Mouse (Mus musculus) lung, adult 18-20 months (tissue): ENCODE measurements at regions not wholly inside any gene's neighbourhood (a gene's known extent, or its start where the extent isn't known, plus 50 kb on each side); places are given as distances from the start of the nearest gene placed in this dataset.

Source experiments
- DNase-seq, 2 experiments: peaks; one replicate each; pipeline ENCODE4 v3.0.0; 2022; ENCODE audit warnings: mixed read lengths in 2 of 2

DNA sequence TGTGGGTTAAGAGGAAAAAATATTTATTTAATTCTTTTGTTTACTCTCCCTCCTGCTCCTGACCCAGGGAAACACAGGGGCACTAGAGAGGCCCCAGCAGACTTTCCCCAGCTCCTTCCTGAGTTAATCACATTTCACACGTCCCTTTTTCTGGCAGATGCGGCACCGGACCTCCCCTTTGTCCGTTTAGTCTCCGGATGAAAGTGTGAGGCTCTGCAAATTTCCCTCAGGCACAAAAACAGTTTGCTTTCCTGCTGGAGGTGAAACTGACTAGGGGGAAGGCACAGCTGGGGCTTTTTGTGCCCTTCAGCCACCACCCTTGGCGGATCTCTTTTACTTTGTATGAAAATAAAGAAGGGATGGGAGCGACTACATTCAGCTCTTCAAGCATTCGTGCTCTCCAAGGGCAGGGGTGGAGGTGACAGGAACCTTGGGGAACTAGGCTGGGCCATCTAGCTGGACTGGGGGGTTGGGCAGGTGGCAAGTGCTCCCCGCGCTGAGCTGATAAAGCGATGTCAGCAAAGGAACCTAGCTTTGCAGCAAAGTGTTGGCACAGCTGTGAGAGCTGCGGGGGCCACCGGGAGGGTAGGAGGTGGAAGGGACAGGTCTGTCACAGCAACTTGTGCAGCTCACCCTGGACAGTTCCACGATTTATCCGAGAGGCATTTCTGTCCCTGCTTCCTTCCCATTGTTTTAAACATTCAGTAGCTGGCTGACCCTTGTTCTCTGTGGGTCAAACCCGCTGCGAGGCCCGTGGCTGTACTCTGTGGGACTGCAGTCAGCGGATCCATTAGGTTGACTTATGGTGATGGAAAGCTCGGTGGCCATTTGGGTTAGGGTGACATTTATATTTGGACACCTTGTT is 329.6 kb downstream of the Ttll7 start:
- DNase-seq, result no peak

- DNase-seq, result no peak
These were observed 330.3 kb downstream of the Ttll7 start for GRCm38 (mm10) chr3:147182366-147182875.

DNA sequence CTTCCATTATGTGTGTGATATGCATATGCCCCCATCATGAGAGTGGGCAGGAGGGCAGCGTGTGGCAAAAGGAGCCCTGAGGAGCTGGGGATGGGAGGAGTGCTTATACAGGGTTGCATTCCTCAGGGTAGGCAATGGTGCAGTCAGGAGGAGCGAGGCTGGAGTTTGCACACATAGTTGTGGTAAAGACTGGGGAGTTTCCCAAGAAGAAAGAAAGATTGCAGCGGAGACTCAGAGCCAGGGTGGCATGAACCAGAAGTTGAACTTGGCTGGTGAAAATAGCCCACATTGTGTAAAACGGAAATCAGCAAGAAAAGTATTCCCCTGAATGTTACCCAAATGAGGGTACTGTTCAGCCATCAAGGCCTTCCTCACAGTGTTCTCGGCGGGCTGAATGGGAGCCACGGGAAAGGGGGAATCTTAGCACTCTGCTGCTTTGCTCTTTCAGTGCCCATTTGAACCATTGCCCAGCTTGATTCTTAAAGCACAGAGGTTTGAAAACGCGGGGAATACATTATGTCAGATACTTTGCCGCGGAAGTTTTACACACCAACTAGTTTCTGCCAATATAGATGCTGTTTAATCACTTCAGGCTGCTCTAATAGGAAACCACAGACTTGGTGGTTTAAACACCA is 331.6 kb downstream of the Ttll7 start:
- DNase-seq, result no peak

DNA sequence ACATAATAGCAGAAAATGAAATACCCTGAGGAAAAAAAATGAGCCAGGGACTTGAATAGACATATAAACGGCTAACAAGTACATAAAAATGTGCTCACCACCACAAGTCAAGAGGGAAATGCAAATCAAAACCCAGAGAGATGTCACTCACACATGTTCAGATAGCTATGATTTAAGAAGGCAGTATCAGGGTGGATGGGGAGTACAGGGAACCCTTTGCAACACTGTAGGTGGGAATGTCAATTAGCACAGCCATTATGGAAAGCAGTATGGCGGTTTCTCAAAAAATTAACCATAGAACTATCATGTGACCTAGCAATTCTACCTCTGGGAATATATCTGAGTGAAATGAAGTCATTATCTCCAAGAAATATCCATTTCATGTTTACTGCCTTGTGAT is 337.6 kb downstream of the Ttll7 start:
- no peak for DNase-seq

DNA sequence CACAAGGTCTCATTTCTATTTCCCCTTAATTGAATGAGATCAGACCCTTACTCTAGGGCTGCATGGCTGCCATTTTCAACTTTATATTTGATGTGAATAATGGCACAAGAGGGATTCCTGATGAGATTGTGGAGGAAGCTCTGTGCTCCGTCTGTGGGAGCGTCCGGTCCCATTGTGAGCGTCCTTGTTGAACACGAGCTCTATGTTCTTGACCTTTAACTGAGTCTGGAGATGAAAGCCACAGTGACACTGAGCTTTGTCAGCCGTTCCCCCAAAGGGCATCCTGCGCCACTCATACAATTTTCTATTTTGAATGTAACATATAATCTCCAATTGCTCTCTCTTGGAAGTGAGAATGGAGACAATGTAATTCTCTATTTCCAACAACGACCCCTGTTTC is 344.5 kb downstream of the Ttll7 start:
- no peak for DNase-seq

GRCm38 (mm10) chr3:147197215-147197614 is 345.0 kb downstream of the Ttll7 start:
- no peak for DNase-seq

DNA sequence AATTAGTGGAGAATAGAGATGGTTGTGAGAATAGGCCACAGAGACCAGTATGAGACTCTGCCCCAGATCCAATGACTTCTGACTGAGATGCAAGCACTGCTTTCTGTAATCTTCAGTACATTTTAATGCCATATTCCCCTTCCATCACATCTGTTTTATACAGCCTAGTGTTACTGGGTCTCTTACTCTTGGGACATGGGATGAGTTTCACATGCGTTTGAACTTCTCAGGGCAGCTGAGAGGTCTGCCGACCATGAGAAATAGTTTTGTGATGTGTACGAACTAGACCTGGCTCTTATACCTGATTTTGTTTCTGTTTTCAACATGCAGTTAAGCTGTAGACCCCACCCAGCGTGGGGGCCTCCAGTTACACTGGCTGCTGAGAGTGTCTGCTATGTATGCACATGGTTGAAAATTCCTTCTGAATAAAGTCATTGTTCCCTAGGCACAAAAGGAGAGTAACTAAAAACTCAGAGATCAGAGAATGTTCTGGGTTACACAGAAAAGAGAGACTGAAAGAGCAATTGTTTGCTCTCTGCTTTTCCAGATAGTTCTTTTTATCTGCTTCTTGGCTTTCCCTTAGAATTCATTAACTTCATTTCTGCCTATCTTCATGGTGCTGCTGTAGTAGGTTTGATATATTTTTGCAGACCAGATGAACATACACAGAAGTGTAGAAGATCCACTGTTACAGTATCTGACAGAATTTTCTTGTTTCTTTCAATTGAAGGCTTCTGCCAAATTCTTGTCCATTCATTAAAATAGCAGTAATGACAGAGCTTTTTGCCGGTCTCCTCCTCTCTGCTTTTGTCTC is 359.2 kb downstream of the Ttll7 start:
- DNase-seq, result no peak

- DNase-seq, result peak in 1 of 2 experiments; percentile 12
These were observed 376.5 kb downstream of the Ttll7 start for GRCm38 (mm10) chr3:147228663-147229062.

DNA sequence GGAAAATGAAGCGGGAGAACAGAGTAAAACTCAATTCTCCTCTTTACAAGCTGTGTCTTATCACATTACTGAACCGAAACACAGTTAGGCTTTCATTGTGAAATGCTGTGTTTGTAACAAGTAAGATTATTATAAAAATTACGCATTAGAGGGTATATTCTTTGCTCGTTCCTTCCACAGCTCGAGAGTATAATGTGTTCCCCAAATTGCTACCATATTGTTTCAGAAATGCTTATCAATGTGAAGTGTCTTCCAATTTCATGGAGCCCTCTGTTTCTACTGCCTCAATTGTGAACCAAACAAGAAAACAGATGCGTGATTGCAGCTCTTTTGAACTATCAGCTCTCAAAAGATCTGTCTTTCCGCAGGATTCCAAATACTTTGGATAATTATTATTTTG is 378.4 kb downstream of the Ttll7 start:
- no peak for DNase-seq

DNA sequence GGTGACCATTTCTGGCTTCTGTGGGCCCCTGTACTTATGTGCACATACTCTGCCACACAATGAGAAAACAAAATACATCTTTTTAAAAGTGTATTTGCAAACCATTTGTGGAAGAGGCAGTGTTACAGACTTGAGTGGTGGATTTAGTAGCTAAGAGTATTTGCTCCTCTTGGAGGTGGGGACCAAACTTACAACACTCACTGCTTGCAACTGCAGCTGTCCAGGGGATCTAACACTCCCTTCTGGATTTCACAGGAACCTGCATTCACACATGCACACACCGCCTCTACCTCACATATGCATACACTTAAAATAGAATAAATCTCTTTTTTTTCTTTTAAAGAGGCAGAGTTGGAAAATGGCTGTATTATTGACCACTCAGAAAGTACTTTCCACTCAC is 386.2 kb downstream of the Ttll7 start:
- no peak for DNase-seq

DNA sequence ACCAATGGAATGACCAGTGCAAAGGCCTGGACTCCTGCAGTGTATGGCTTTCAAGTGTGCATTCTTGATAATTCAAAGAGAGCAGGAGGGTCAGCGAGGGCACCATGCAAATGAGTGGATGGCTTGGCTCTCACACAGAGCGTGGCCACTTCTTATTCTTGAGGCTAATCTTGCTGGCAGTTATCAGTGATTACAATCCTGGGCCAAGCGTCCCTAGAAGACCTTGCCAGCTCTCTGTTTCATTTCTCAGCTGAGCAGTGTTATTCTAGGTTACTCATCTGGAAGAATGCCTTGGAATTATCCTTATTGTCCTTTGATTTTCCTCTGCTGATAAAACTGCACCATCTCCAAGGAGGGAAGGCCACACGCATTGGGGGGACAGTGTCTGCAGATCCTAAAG is 388.5 kb downstream of the Ttll7 start:
- DNase-seq, result no peak

GRCm38 (mm10) chr3:147244911-147245430 is 392.8 kb downstream of the Ttll7 start:
- no peak for DNase-seq

- no peak for DNase-seq
These were observed 394.0 kb downstream of the Ttll7 start for GRCm38 (mm10) chr3:147246141-147246540.

- DNase-seq, result no peak
These were observed 397.3 kb downstream of the Ttll7 start for GRCm38 (mm10) chr3:147249466-147249865.

GRCm38 (mm10) chr3:147249906-147250305 is 397.7 kb downstream of the Ttll7 start:
- DNase-seq, result no peak

DNA sequence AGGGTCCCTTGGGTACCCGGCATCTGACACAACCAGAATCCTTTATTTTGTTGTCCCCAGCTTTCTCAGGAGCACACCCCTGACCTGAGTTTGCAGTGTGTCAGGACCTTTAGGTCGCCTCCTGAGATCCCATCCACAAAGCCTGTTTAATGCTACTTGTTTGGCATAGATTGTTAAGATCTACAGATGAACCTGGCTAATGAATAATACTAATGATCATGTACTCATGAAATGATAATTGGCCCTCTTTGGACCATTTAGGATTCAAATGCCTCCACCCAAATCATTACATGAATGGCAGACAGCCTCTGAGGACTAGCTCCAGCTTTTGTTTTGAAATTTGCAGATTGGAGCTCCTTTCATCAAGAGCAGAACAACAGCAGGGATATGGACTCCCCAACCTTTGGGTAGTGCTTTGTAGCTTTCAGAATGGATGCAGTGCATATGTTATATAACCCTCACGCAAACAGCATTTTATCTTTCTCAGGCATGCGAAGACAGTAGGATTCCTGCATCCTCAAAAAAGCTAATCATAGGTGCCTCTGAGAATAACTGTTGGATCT is 400.1 kb downstream of the Ttll7 start:
- no peak for DNase-seq

DNA sequence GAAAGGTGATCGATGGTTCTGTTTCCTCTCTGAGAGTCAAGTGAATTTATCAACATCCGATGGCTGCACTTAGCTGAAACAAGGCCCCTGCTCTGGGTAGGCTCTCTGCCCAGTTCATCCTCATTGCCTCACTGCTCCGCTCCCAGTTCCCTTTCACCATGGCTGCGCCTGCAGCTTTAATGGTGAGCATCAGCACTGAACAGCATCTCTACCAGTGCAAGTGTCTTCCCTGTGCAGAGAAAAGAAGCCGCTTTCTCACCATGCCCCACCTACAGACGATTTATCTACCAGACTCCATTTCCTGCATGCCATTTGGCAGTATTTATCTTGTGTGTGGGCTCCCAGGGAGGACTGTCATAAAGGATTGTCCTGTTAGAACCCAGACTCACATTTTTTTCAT is 400.6 kb downstream of the Ttll7 start:
- no peak for DNase-seq

- DNase-seq, result no peak
These were observed 402.3 kb downstream of the Ttll7 start for GRCm38 (mm10) chr3:147254454-147254853.

GRCm38 (mm10) chr3:147260958-147261595 is 408.9 kb downstream of the Ttll7 start:
- no peak for DNase-seq

DNA sequence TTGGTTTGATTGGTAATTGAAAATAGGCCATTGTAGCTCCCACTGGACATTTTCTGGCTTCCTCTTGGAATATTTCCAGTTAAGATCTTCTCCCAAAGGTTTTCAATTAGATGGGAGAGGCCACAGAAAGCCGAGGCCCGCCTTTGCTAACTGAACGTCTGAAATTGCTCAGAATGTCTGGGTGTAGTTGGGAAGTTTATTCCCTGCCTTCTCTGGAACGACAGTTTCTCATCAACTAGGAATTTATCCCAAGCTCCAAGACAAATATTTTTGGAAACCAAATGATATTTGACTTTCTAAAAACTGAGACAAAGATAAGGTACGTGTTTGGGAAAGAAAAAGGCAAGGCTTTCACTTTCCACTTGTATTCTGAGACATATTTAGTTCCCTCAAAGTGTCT is 414.4 kb downstream of the Ttll7 start:
- no peak for DNase-seq

DNA sequence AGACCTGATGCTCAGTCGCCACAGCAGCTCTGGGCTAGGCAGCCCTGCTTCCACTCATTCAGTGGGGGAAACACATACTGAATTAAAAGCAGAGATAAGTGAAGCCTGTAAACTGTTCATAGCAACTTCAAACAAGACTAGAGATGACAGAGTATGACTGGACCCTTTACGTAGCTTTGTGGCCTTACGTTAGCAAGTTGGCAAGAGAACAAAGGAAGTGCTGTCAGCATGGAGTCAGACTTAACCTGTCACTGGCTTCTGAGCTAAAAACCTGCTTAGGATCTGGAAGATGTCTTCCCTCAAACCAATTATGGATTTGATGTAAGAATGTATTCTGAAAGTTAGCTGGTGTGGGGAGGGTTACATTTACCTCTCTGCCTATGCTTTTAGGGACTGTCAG is 421.3 kb downstream of the Ttll7 start:
- DNase-seq, result no peak

GRCm38 (mm10) chr3:147278602-147279001 is 426.4 kb downstream of the Ttll7 start:
- DNase-seq, result no peak
